Comparison of ENCODE assay signal across 10 mouse cellular contexts in the genomic region with DNA sequence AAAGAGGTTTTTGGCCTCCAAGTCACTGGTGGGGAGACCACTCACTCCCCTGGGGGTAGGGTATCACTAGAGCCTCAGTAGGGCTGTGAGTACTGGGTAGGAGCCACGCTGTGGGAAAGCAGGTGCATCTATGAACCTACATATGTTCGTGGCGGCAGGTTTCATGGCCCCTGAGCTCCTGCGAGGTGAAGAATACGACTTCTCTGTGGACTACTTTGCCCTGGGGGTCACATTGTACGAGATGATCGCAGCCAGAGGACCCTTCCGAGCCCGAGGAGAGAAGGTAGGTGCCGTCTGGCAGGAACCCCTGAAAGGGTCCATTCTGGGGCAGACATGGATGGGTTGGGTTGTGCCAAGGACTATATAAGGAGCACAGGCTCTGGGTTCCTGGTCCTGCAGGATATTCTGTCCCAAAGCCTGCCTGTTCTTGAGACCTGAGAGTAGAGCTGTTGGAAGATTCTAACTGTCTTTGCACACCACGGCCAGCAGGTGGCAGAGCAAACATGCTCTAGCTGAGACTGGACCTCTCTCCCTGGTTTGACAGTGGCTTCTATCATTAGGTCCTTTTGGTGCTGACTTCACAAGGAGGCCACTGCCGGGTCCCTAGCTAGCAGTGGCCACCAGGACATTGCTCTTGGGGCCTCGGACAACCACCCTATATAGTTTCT. TPM values are rescaled to one million over a fixed set of nuclear protein-coding genes. Genes with fewer than 3 reads are reported as not detected.
DNase-seq lines count a peak whose midpoint lies in the region; ATAC-seq and TF ChIP-seq lines count a peak whose summit lies in the region.
"Had no signal": no experiment of that assay in that cellular context is flagged by ENCODE, and none has a peak within 500 bp of the region (broad histone marks: within the 10 kb centered on the region; RNA-seq: fewer than 3 reads in every experiment).

No protein-coding gene starts in this region.

- no peak overlapping the region for H3K9ac ChIP-seq in heart, embryonic 11.5 days (ENCODE audit: low read depth, low read length)
- H3K9ac ChIP-seq: lung, embryonic 15.5 days had no signal

- TF ChIP-seq CTCF in layer of hippocampus, adult 2 months (conservative IDR thresholded peaks at IDR 0.05) = peak; percentile 92
- peak; percentile 82 for TF ChIP-seq CTCF in small intestine, adult 2 months (IDR thresholded peaks at IDR 0.05; ENCODE audit: extremely low read depth, insufficient read length, insufficient replicate concordance, low read depth, low read length)

- no peak for TF ChIP-seq POLR2A in small intestine, adult 2 months (IDR thresholded peaks at IDR 0.05; ENCODE audit: low read depth, low read length)

- intact Hi-C loops in gastrocnemius, postnatal 36 days (cut with DNase I) = loop anchor here (1.0 to 5.0 kb wide), 3 partner anchors 48 to 339 kb away; no protein-coding TSS in a partner anchor

- DNase-seq in heart, adult 11 months = peak; percentile 90
- DNase-seq in MEL-GATA-1-ER (ENCODE audit: extremely low read depth, low read depth) = peak; percentile 22
- peak; percentile 61 to 68 for DNase-seq in cerebellum, adult 18-20 months
- peak; percentile 46 to 52 for DNase-seq in gastrocnemius, postnatal 36 days
- DNase-seq in layer of hippocampus, adult 2 months (ENCODE audit: low spot score in 2 of 2) = peak; percentile 12 to 70

- H3K4me1 ChIP-seq in heart, embryonic 11.5 days (ENCODE audit: control insufficient read depth, insufficient read depth, low read length) = no peaks in the 10 kb centered on the region
- no peaks in the 10 kb centered on the region; the same call in 1 of the 2 replicates for H3K4me1 ChIP-seq in small intestine, adult 2 months (ENCODE audit: control insufficient read depth, insufficient read depth, insufficient read length, low read length)
- H3K4me1 ChIP-seq: lung, embryonic 15.5 days had no signal

- H3K4me3 ChIP-seq in heart, embryonic 11.5 days (ENCODE audit: low read depth, low read length) = no peak overlapping the region
- H3K4me3 ChIP-seq in layer of hippocampus, adult 2 months = no peak overlapping the region
- no peak overlapping the region for H3K4me3 ChIP-seq in small intestine, adult 2 months (ENCODE audit: low read depth, low read length)
- H3K4me3 ChIP-seq: lung, embryonic 15.5 days had no signal

- H3K36me3 ChIP-seq in heart, embryonic 11.5 days (ENCODE audit: control insufficient read depth, insufficient read depth, low read length) = no peaks in the 10 kb centered on the region
- H3K36me3 ChIP-seq in small intestine, adult 2 months (ENCODE audit: control insufficient read depth, insufficient read depth, low read length) = no peaks in the 10 kb centered on the region
- H3K36me3 ChIP-seq: lung, embryonic 15.5 days had no signal

- no peak overlapping the region for H3K4me2 ChIP-seq in heart, embryonic 11.5 days
- H3K4me2 ChIP-seq: lung, embryonic 15.5 days had no signal

- H3K9me3 ChIP-seq in heart, embryonic 11.5 days (replicated peaks; ENCODE audit: control insufficient read depth, low read length) = no peaks in the 10 kb centered on the region
- H3K9me3 ChIP-seq: lung, embryonic 15.5 days had no signal

- H3K27ac ChIP-seq in heart, embryonic 11.5 days (ENCODE audit: low read depth, low read length) = no peak overlapping the region
- no peak overlapping the region for H3K27ac ChIP-seq in layer of hippocampus, adult 2 months
- no peak overlapping the region for H3K27ac ChIP-seq in small intestine, adult 2 months (ENCODE audit: insufficient read depth, low read depth, low read length)
- H3K27ac ChIP-seq: lung, embryonic 15.5 days had no signal

- WGBS in heart, embryonic 11.5 days (ENCODE audit: insufficient replicate concordance) = 61% methylated on average over 13 of the region's 13 CpGs
- 61% methylated on average over 13 of the region's 13 CpGs for WGBS in small intestine, adult 2 months

- H3K27me3 ChIP-seq in heart, embryonic 11.5 days (ENCODE audit: control insufficient read depth, insufficient read depth, low read length) = peaks cover 5% of the 10 kb centered on the region; the same call in 1 of the 2 replicates
- no peaks in the 10 kb centered on the region for H3K27me3 ChIP-seq in small intestine, adult 2 months (ENCODE audit: control insufficient read depth, insufficient read depth, low read length)
- H3K27me3 ChIP-seq: lung, embryonic 15.5 days had no signal

- ATAC-seq in heart, embryonic 11.5 days (replicated peaks; ENCODE audit: insufficient number of reproducible peaks, low FRiP score, low TSS enrichment) = no peak
- peak; percentile 59; the same call in 1 of the 2 replicates for ATAC-seq in megakaryocyte, adult 5-6 weeks (ENCODE audit: poor library complexity, severe bottlenecking)

RNA-seq across cellular contexts. Expression of gene Grk1, which starts 8.1 kb away (rescaled TPM):
- polyA plus RNA-seq in heart, embryonic 11.5 days (2014; fragmentation: Nextera tagmentation; extraction: Ambion mirVana) = 0.04 and 0.06 TPM in 2 replicates
- total RNA-seq in gastrocnemius, postnatal 36 days (2021) = under 1 TPM in 1 of 2 experiments, not detected in 1; 0.03 TPM
- not detected for total RNA-seq in layer of hippocampus, adult 2 months (2021)
- 0.04 TPM in 1 of 2 replicates, not detected in the other for total RNA-seq in megakaryocyte, adult 5-6 weeks (2015)
- total RNA-seq in megakaryocyte, adult 5-6 weeks (2017) = not detected in 2 replicates
- not detected in 2 replicates for polyA plus RNA-seq in small intestine, adult 2 months (2012; rRNA removed)
- polyA plus RNA-seq: lung, embryonic 15.5 days had no signal

RNA-seq across cellular contexts. Expression of gene Atp4b, which starts 16.4 kb away (rescaled TPM):
- 0.21 TPM in 1 of 2 replicates, not detected in the other for polyA plus RNA-seq in heart, embryonic 11.5 days (2014; fragmentation: Nextera tagmentation; extraction: Ambion mirVana)
- total RNA-seq in gastrocnemius, postnatal 36 days (2021) = not detected
- total RNA-seq in layer of hippocampus, adult 2 months (2021) = not detected
- total RNA-seq in megakaryocyte, adult 5-6 weeks (2015) = not detected in 2 replicates
- total RNA-seq in megakaryocyte, adult 5-6 weeks (2017) = not detected in 2 replicates
- 0.06 and 0.13 TPM in 2 replicates for polyA plus RNA-seq in small intestine, adult 2 months (2012; rRNA removed)
- total RNA-seq: adrenal gland, postnatal 4 days had no signal
- polyA plus RNA-seq: lung, embryonic 15.5 days had no signal

RNA-seq across cellular contexts. Expression of gene Tmem255b, which starts 22.0 kb away (rescaled TPM):
- polyA plus RNA-seq in heart, embryonic 11.5 days (2014; fragmentation: Nextera tagmentation; extraction: Ambion mirVana) = 0.25 and 0.33 TPM in 2 replicates
- total RNA-seq in gastrocnemius, postnatal 36 days (2021) = 1 to 10 TPM; 2.7 to 2.8 TPM
- 1 to 10 TPM; 5.2 TPM for total RNA-seq in layer of hippocampus, adult 2 months (2021)
- total RNA-seq in megakaryocyte, adult 5-6 weeks (2015) = not detected in 2 replicates
- total RNA-seq in megakaryocyte, adult 5-6 weeks (2017) = not detected in 2 replicates
- 7.3 and 11.0 TPM in 2 replicates for polyA plus RNA-seq in small intestine, adult 2 months (2012; rRNA removed)

Comparison
In these comparisons a context has a peak if more than half of its experiments do, and no peak if none do; other contexts are left out.
1. DNase-seq: peak in every context shown above with its lines; median percentile 90 in heart, adult 11 months; 64 in cerebellum, adult 18-20 months; 49 in gastrocnemius, postnatal 36 days; 41 in layer of hippocampus, adult 2 months; 22 in MEL-GATA-1-ER.